Mouse (Mus musculus) CH12.LX (cell line): ENCODE measurements around the gene Exph5. TPM values are rescaled to one million over a fixed set of nuclear protein-coding genes. Genes with fewer than 3 reads are reported as not detected.

Experiments used
- DNase-seq: peaks from one replicate; pipeline ENCODE4 v3.0.0-alpha.2; 2013; ENCODE audit errors: extremely low read depth
- H3K27ac ChIP-seq: 2 replicates; pipeline ENCODE4 v1.5.1; 2012; ENCODE audit warnings: low read depth, mild to moderate bottlenecking, control low read depth, moderate library complexity; ENCODE audit not compliant: insufficient read depth
- H3K27me3 ChIP-seq: replicated peaks from 2 replicates; pipeline ENCODE3; 2012; ENCODE audit warnings: inconsistent platforms
- H3K36me3 ChIP-seq, 2 experiments: replicated peaks in 1 of 2; 2 replicates each; pipeline versions ENCODE3 to v1.6.1; 2012; ENCODE audit warnings: inconsistent platforms in 1 of 2, low read length in 1 of 2, mild to moderate bottlenecking in 1 of 2, mixed read lengths in 1 of 2, moderate library complexity in 1 of 2; ENCODE audit not compliant: control insufficient read depth in 1 of 2, insufficient read depth in 1 of 2
- H3K4me1 ChIP-seq, 2 experiments: 2 replicates each; pipeline ENCODE4 v1.6.1; 2012; ENCODE audit warnings: inconsistent platforms in 1 of 2, moderate library complexity in 1 of 2; ENCODE audit not compliant: insufficient read depth in 2 of 2, control insufficient read depth in 1 of 2
- H3K4me2 ChIP-seq: 2 replicates; pipeline ENCODE4 v1.6.1; 2012; ENCODE audit warnings: low read depth, mild to moderate bottlenecking, control low read depth; ENCODE audit not compliant: poor library complexity, insufficient read depth, severe bottlenecking
- H3K4me3 ChIP-seq, 3 experiments: fragments of 150-350 bp in 1 of 3; sonication (generic) in 1 of 3; replicated peaks in 1 of 3; 2 replicates each; pipeline versions ENCODE3 to v1.5.1; 2011 to 2012; ENCODE audit warnings: low read depth in 2 of 3, low read length in 2 of 3, mild to moderate bottlenecking in 2 of 3, moderate library complexity in 2 of 3, control low read depth in 1 of 3, improper control_type of control experiment in 1 of 3, inconsistent platforms in 1 of 3, mixed read lengths in 1 of 3; ENCODE audit not compliant: poor library complexity in 1 of 3
- H3K79me2 ChIP-seq: replicated peaks from 2 replicates; pipeline ENCODE4 v1.6.1; 2012; ENCODE audit warnings: mild to moderate bottlenecking, moderate library complexity; ENCODE audit not compliant: control insufficient read depth, poor library complexity, insufficient read depth, severe bottlenecking; ENCODE audit errors: extremely low read depth
- H3K9ac ChIP-seq: 2 replicates; pipeline ENCODE4 v1.6.1; 2012; ENCODE audit warnings: low read depth, mild to moderate bottlenecking, control low read depth, moderate library complexity; ENCODE audit not compliant: insufficient read depth
- H3K9me3 ChIP-seq: replicated peaks from 2 replicates; pipeline ENCODE3; 2012; ENCODE audit warnings: low read length, inconsistent platforms, mixed read lengths
- BHLHE40 ChIP-seq: IDR thresholded peaks from 2 replicates; pipeline ENCODE4 v1.6.1; 2011; ENCODE audit warnings: mild to moderate bottlenecking, low read depth, low read length, improper control_type of control experiment
- CHD1 ChIP-seq: IDR thresholded peaks from 2 replicates; pipeline ENCODE4 v1.6.1; 2012; ENCODE audit warnings: low read depth, low read length, improper control_type of control experiment, inconsistent platforms
- CTCF ChIP-seq, 2 experiments: IDR thresholded peaks in 1 of 2; conservative IDR thresholded peaks in 1 of 2; 2 replicates each; pipeline ENCODE4 v1.5.1; 2011 to 2012; ENCODE audit warnings: low read depth in 2 of 2, low read length in 2 of 2, improper control_type of control experiment in 1 of 2, inconsistent platforms in 1 of 2, mild to moderate bottlenecking in 1 of 2, moderate library complexity in 1 of 2
- E2F4 ChIP-seq: IDR thresholded peaks from 2 replicates; pipeline ENCODE4 v1.6.1; 2011; ENCODE audit warnings: low read depth, low read length, improper control_type of control experiment; ENCODE audit not compliant: insufficient replicate concordance
- ELF1 ChIP-seq: IDR thresholded peaks from 2 replicates; pipeline ENCODE4 v1.6.1; 2014; ENCODE audit warnings: low read depth, mild to moderate bottlenecking, inconsistent platforms, low read length, improper control_type of control experiment
- JUN ChIP-seq: IDR thresholded peaks from 2 replicates; pipeline ENCODE4 v1.6.1; 2011; ENCODE audit warnings: low read depth, mild to moderate bottlenecking, low read length, improper control_type of control experiment, moderate library complexity; ENCODE audit not compliant: insufficient read depth
- KAT2A ChIP-seq: IDR thresholded peaks from 2 replicates; pipeline ENCODE4 v1.6.1; 2012; ENCODE audit warnings: low read length, improper control_type of control experiment, inconsistent platforms; ENCODE audit not compliant: insufficient replicate concordance
- MAFK ChIP-seq: IDR thresholded peaks from 2 replicates; pipeline ENCODE4 v1.6.1; 2011; ENCODE audit warnings: low read length, improper control_type of control experiment; ENCODE audit not compliant: insufficient replicate concordance
- MEF2A ChIP-seq: IDR thresholded peaks from 2 replicates; pipeline ENCODE4 v1.6.1; 2014; ENCODE audit warnings: low read depth, mild to moderate bottlenecking, inconsistent platforms, low read length, improper control_type of control experiment, borderline replicate concordance
- MYC ChIP-seq: IDR thresholded peaks from 2 replicates; pipeline ENCODE4 v1.6.1; 2011; ENCODE audit warnings: low read depth, mild to moderate bottlenecking, improper control_type of control experiment, low read length
- RAD21 ChIP-seq: IDR thresholded peaks from 2 replicates; pipeline ENCODE4 v1.6.1; 2011; ENCODE audit warnings: low read depth, mild to moderate bottlenecking, low read length, improper control_type of control experiment, moderate library complexity
- RCOR1 ChIP-seq: conservative IDR thresholded peaks from 2 replicates; pipeline ENCODE4 v1.6.1; 2012; ENCODE audit warnings: low read depth, mild to moderate bottlenecking, inconsistent platforms, low read length, improper control_type of control experiment
- SMC3 ChIP-seq: IDR thresholded peaks from 2 replicates; pipeline ENCODE4 v1.6.1; 2011; ENCODE audit warnings: low read depth, low read length, improper control_type of control experiment
- USF1 ChIP-seq: IDR thresholded peaks from 2 replicates; pipeline ENCODE4 v1.6.1; 2014; ENCODE audit warnings: low read depth, mild to moderate bottlenecking, inconsistent platforms, low read length, improper control_type of control experiment
- ZC3H11A ChIP-seq: IDR thresholded peaks from 2 replicates; pipeline ENCODE4 v1.6.1; 2012; ENCODE audit warnings: low read depth, mild to moderate bottlenecking, inconsistent platforms, low read length, improper control_type of control experiment
- ZNF384 ChIP-seq: IDR thresholded peaks from 2 replicates; pipeline ENCODE4 v1.6.1; 2012; ENCODE audit warnings: low read depth, low read length, improper control_type of control experiment, inconsistent platforms
- dilution Hi-C: fragments of 300-500 bp; cut with MboI; formaldehyde crosslinking; loops from 2 replicates; pipeline ENCODE4 v1.14.3; 2020; ENCODE audit warnings: low sequenced_read_pairs; ENCODE audit not compliant: extremely low pct_unique_long_range_greater_than_20kb, extremely low pct_ligation_motif_present
- in situ Hi-C: fragments of 300-500 bp; cut with MboI; formaldehyde crosslinking; loops from 3 replicates; pipeline ENCODE4 v1.14.3; 2019; ENCODE audit warnings: low sequenced_read_pairs, low pct_ligation_motif_present, low pct_unique_long_range_greater_than_20kb, mixed read lengths
- polyA plus RNA-seq: library from polyadenylated mRNA; unstranded; fragments of >175 nt; gene quantifications from 2 replicates; pipeline ENCODE4 v1.2.1, GENCODE M21; 2012; ENCODE audit warnings: low read depth; ENCODE audit not compliant: insufficient read length
- total RNA-seq, 2 experiments: library from RNA; depleted of rRNA; stranded (reverse); fragments of 300-350 nt in 1 of 2; fragments of >200 nt in 1 of 2; gene quantifications; 2 replicates each; pipeline ENCODE4 v1.2.3; 2012 to 2014

The Exph5 gene
- total RNA-seq (2012; rRNA removed) (not detected in 2 replicates), total RNA-seq (2014; rRNA removed) (not detected in 2 replicates), polyA plus RNA-seq (0.04 TPM in 1 of 2 replicates, not detected in the other)

DNA sequence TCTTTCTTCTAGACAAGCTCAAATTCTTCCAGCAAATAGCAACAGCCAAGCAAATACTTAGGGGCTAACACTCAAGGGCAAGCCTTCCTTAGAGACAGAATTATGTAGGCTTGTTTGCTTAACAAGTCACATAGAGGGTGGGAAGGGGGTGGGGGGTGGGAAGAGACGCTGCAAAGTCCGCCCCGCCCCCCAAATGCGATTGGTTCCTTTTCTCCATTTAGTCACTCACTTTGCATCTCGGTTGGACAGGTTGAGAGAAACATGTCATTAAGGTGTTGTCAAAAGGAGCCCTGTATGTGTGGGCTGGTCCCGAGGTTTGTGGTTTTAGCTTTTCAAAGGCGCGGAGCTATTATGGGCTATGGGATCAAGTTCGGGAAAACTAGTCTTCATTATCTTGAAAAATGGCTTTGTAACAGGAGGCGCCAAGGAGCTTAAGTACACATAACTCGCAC, at the start of gene Exph5:
Exph5 (plus strand) TSS at position 402 of the 452 bp plus-strand sequence.
- Histone ChIP-seq H3K27ac (no peak within 1 kb of the TSS), H3K9ac (no peak within 1 kb of the TSS), H3K79me2 (no peaks in the 10 kb centered on the region; the same call in 1 of the 2 replicates), H3K27me3 (no peaks in the 10 kb centered on the region), H3K4me3 (no peak within 1 kb of the TSS), H3K4me1 (no peaks in the 10 kb centered on the region), H3K9me3 (no peaks in the 10 kb centered on the region), H3K4me2 (peak within 1 kb of the TSS; percentile 40), H3K36me3 (no peaks in the 10 kb centered on the region)
- dilution Hi-C loops (no loop called here), in situ Hi-C loops (no loop called here)
- DNase-seq: no peak
- TF ChIP-seq KAT2A (no peak), MEF2A (no peak), SMC3 (no peak), MAFK (no peak), USF1 (no peak), ELF1 (no peak)

DNA sequence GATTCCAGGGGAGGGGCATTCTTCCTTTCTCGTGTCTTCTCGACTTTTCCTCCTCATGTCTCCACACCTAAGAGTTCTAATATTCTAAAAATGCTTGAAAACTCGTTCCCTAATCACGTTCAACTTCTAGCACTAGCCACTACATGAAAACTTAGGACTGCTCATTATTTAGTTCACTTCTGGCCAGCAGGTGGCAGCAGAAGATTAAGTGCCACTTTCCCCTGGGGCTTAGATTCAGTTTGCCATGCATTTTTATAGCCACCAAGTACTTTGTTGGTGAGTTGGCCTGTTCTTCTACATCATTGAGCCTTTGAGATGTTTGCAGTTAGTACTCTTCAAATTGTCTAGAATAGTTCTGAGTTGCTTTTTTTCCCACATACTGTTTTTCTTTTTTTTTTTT, 47.1 kb upstream of the Exph5 start:
- 0 out of 2 replicates have a peak, but pooled peaks have one; percentile 10 for TF ChIP-seq BHLHE40
- peak; percentile 39 to 96; a peak in 3 of 4 replicates for TF ChIP-seq CTCF (conservative IDR thresholded peaks at IDR 0.05 in 1 of 2, IDR thresholded peaks at IDR 0.05 in 1 of 2; ENCODE audit: low read depth in 2 of 2, low read length in 2 of 2)
- peak; percentile 34; the same call in 1 of the 2 replicates for TF ChIP-seq MYC
- peak; percentile 96 for TF ChIP-seq RAD21
- peak; percentile 4; the same call in 1 of the 2 replicates for TF ChIP-seq ZNF384
- no peak for TF ChIP-seq CHD1
- TF ChIP-seq MEF2A: no peak
- TF ChIP-seq JUN: no peak
- TF ChIP-seq E2F4: no peak
- no peak for TF ChIP-seq RCOR1
- peak; percentile 90 for TF ChIP-seq SMC3
- TF ChIP-seq ZC3H11A: peak; percentile 79
- H3K4me1 ChIP-seq: no peaks in the 10 kb centered on the region
- no peaks in the 10 kb centered on the region for H3K9me3 ChIP-seq
- no peaks in the 10 kb centered on the region for H3K79me2 ChIP-seq
- dilution Hi-C loops (no loop called here), in situ Hi-C loops (loop anchor here (10.0 kb wide), 1 partner anchor 420 kb away; the partner anchor contains the start of gene Cul5)
- no peaks in the 10 kb centered on the region for H3K27me3 ChIP-seq
- H3K27ac ChIP-seq: no peak overlapping the region
- no peak overlapping the region for H3K4me2 ChIP-seq
- H3K9ac ChIP-seq: no peak overlapping the region
- H3K4me3 ChIP-seq: no peak overlapping the region
- no peaks in the 10 kb centered on the region for H3K36me3 ChIP-seq
- peak; percentile 81 for DNase-seq
